Mouse (Mus musculus) ES-E14 (cell line): ENCODE data around the gene Myo16. TPM values are rescaled to one million over a fixed set of nuclear protein-coding genes. Genes with fewer than 3 reads are reported as not detected.

Experiments used
- DNase-seq: peaks from one replicate; pipeline ENCODE4 v3.0.0-alpha.2; 2013; ENCODE audit warnings: low read depth, low spot score
- H3K27ac ChIP-seq: 2 replicates; pipeline ENCODE4 v1.5.1; 2012; ENCODE audit warnings: low read depth, mild to moderate bottlenecking, low read length, moderate library complexity, mixed read lengths; ENCODE audit not compliant: poor library complexity, insufficient read depth, severe bottlenecking
- H3K36me3 ChIP-seq: 2 replicates; pipeline ENCODE4 v1.6.1; 2012; ENCODE audit warnings: mild to moderate bottlenecking, low read length, moderate library complexity, mixed read lengths; ENCODE audit not compliant: control insufficient read depth, poor library complexity, insufficient read depth, severe bottlenecking
- H3K4me1 ChIP-seq, 2 experiments: fragments of 150-350 bp in 1 of 2; sonication (generic) in 1 of 2; 2 replicates each; pipeline ENCODE4 v1.6.1; 2012; ENCODE audit warnings: low read length in 2 of 2, mild to moderate bottlenecking in 1 of 2, mixed read lengths in 1 of 2; ENCODE audit not compliant: control insufficient read depth in 2 of 2, insufficient read depth in 2 of 2, poor library complexity in 1 of 2
- H3K4me3 ChIP-seq, 2 experiments: fragments of 150-350 bp in 1 of 2; sonication (generic) in 1 of 2; 2 replicates each; pipeline ENCODE4 v1.5.1; 2012; ENCODE audit warnings: low read length in 2 of 2, low read depth in 1 of 2, mild to moderate bottlenecking in 1 of 2, mixed read lengths in 1 of 2; ENCODE audit not compliant: insufficient read depth in 1 of 2, poor library complexity in 1 of 2, severe bottlenecking in 1 of 2
- H3K9ac ChIP-seq: 2 replicates; pipeline ENCODE4 v1.6.1; 2012; ENCODE audit warnings: low read depth, mild to moderate bottlenecking, low read length, mixed read lengths; ENCODE audit not compliant: poor library complexity, insufficient read depth, severe bottlenecking
- H3K9me3 ChIP-seq: fragments of 150-350 bp; sonication (generic); 2 replicates; pipeline ENCODE4 v1.6.1; 2012; ENCODE audit warnings: low read depth, mild to moderate bottlenecking, low read length; ENCODE audit not compliant: control insufficient read depth, insufficient read depth
- CHD2 ChIP-seq: IDR thresholded peaks from 2 replicates; pipeline ENCODE4 v1.6.1; 2014; ENCODE audit warnings: mild to moderate bottlenecking, low read depth, low read length, inconsistent platforms
- HCFC1 ChIP-seq: IDR thresholded peaks from 2 replicates; pipeline ENCODE4 v1.6.1; 2012; ENCODE audit warnings: low read length, inconsistent platforms, borderline replicate concordance; ENCODE audit not compliant: insufficient read depth
- MAFK ChIP-seq: IDR thresholded peaks from 2 replicates; pipeline ENCODE4 v1.6.1; 2014; ENCODE audit warnings: mild to moderate bottlenecking, low read depth, low read length, inconsistent platforms; ENCODE audit not compliant: insufficient read depth
- ZC3H11A ChIP-seq: IDR thresholded peaks from 2 replicates; pipeline ENCODE4 v1.6.1; 2012; ENCODE audit warnings: low read depth, mild to moderate bottlenecking, inconsistent platforms, low read length, borderline replicate concordance
- ZNF384 ChIP-seq: IDR thresholded peaks from 2 replicates; pipeline ENCODE4 v1.6.1; 2012; ENCODE audit warnings: low read depth, low read length, inconsistent platforms
- in situ Hi-C, 2 experiments: fragments of 600-800 bp; cut with MboI; formaldehyde crosslinking; loops; one replicate each; pipeline ENCODE4 v1.15.1; 2025; ENCODE audit warnings: low sequenced_read_pairs in 2 of 2, inconsistent platforms in 1 of 2; ENCODE audit not compliant: unreplicated experiment in 2 of 2
- total RNA-seq: library from RNA; depleted of rRNA; stranded (reverse); fragments of 300-350 nt; gene quantifications from 2 replicates; pipeline ENCODE4 v1.2.3, GENCODE M21; 2012

The Myo16 gene
- total RNA-seq, 1 experiment = 0.09 TPM

DNA sequence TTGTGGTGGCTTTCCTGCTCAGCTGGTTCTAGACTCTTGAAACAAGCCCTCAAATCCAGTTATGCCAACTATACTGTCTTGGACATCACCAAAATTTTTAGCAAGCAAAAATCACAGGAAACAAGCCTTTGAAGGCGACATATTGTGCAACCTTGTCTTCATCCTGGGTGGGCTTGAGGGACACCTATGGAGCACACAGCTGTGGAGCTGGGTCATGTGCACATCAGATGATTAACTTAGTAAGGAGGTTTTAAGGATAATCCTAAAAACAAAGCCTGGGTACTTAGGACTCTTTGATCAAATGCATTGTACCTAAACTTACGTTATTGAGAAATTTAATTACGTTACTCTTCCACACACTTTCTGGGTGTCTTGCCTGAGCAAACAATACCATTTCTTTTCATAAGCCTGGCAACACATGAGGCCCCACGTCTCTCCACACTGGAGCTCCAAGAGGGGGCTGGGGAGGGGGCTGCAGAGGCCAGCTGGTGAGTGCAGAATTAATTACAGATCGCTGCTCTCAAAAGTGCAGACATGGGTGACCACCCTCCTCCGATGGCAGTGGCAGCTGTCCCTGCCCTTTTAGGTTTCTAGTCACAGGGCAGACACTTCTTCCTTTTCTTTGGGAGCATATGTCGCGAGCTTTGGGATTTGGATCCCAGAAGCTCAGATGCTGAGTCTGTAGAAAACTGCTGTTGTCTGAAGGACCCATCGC is 19.5 kb downstream of the Myo16 start:
- H3K4me3 ChIP-seq = no peak overlapping the region
- H3K9me3 ChIP-seq = no peaks in the 10 kb centered on the region
- no peak overlapping the region for H3K27ac ChIP-seq
- H3K4me1 ChIP-seq = peaks cover 7 to 8% of the 10 kb centered on the region in 2 experiments; a peak in 2 of 4 replicates
- DNase-seq = no peak
- no peaks in the 10 kb centered on the region for H3K36me3 ChIP-seq
- in situ Hi-C loops = no loop called here
- no peak overlapping the region for H3K9ac ChIP-seq
- TF ChIP-seq CHD2 = no peak
- no peak for TF ChIP-seq MAFK

DNA sequence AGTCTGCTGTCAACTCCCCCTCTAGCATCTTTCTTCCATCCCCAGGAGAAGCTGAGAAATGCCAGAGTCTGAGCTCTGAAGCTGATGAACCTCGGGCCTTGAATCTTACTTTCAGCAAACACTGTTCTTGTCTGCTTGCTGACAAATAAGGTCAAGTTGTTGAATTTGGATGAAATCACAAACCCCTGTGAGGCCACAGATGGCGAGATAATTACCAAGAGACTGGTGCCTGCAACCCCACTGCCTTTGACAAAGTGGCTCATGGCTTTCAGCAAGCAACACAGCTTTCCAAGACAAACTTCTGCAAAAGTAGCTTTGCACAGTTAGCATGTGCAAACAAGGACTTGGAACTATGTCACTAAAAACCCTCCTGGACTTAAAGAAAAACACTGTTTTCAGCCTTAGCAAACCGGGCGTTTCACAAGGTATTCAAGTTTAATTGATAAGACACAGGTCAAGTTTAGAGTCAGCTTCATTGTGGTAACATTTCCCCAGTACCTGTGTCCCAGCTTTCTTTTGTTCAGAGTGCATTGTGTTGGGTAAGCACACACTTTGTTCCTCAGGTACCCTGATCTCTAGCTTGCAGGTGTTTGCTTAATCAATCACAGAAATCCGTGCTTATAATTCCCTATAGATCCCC is 20.6 kb downstream of the Myo16 start:
- no peak overlapping the region for H3K9ac ChIP-seq
- no peak for DNase-seq
- H3K4me1 ChIP-seq = peaks cover 7 to 8% of the 10 kb centered on the region in 2 experiments; a peak in 2 of 4 replicates
- in situ Hi-C loops = no loop called here
- no peak overlapping the region for H3K4me3 ChIP-seq
- no peaks in the 10 kb centered on the region for H3K36me3 ChIP-seq
- no peak for TF ChIP-seq MAFK
- no peak for TF ChIP-seq ZC3H11A
- TF ChIP-seq ZNF384 = no peak
- no peak for TF ChIP-seq HCFC1
- TF ChIP-seq CHD2 = no peak
- no peaks in the 10 kb centered on the region for H3K9me3 ChIP-seq
- H3K27ac ChIP-seq = no peak overlapping the region

DNA sequence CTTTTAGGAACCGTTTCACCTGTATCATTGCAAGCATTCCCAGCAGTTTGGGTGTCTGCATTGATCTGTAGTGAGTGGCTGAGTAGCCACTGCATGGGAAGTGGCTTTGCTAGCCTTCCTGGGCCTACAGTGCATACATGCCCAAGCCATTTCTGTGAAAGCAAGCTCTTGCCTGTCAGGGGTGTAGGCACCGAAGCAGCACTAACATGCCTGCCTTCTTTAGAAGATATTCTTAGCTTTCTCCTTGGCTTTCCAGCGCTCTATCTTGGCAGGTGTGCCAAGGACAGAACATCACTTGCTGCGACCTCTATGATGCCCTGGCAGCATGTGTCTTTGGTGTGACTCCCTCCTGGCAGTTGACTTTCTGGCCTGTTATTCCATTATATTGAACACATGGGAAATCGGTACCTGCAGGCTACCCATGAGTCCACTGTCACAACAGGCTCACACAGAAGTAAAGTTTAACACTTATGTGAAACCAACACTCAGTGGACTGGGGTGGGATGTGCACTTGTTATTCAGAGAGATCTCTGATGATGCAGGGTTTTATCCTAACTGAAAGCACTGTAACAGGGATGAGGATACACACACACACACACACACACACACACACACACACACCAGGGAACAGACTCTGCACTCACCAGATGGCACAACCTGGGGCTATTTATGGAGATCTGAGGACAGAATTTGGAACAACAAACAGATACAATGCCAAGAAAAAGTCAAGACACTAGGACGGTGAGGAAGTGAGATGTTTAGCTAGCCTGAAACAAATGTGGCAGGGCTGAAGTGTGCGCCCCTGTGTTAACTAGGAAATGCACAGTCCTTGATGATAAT is 21.4 kb downstream of the Myo16 start:
- DNase-seq = no peak
- Histone ChIP-seq H3K36me3 (no peaks in the 10 kb centered on the region), H3K9ac (no peak overlapping the region), H3K4me1 (peaks cover 7 to 8% of the 10 kb centered on the region in 2 experiments; a peak in 2 of 4 replicates), H3K9me3 (no peaks in the 10 kb centered on the region), H3K27ac (no peak overlapping the region), H3K4me3 (no peak overlapping the region)
- TF ChIP-seq CHD2 (no peak), ZC3H11A (no peak), MAFK (no peak)
- in situ Hi-C loops = no loop called here

DNA sequence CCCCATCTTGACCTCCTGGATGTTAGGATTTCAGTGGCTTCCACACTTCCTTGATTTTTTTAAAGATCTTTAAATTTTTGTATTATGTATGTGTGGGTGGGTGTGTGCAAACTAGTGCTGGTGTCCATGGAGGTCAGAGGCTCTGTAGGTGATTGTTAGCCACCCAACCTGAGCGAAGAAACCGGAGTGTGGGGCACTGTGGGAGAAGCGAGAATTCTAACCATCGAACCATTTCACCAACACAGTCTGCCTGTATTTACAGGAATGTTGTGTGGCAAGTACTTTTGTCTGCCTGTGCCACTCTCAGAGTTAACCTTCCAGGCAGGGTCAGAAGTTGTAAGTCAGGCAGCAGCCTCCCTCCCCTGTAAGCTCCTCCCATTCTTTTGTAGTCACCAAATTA is 22.3 kb downstream of the Myo16 start:
- Histone ChIP-seq H3K27ac (no peak overlapping the region), H3K9ac (no peak overlapping the region), H3K36me3 (no peaks in the 10 kb centered on the region), H3K9me3 (no peaks in the 10 kb centered on the region), H3K4me3 (0 out of 4 replicates have a peak overlapping the region, but pooled peaks of 1 of the 2 experiments have one; percentile 26), H3K4me1 (peaks cover 7 to 8% of the 10 kb centered on the region in 2 experiments; a peak in 2 of 4 replicates)
- no peak for TF ChIP-seq CHD2
- TF ChIP-seq MAFK = no peak
- no peak for TF ChIP-seq ZC3H11A
- TF ChIP-seq HCFC1 = no peak
- TF ChIP-seq ZNF384 = no peak
- in situ Hi-C loops = no loop called here
- no peak for DNase-seq
